Mouse (Mus musculus): ENCODE measurements around the gene Gm10696.
"Not testable (repeated sequence)": the region's sequence is repeated elsewhere in the genome, so short reads cannot be mapped to it uniquely, and the experiment has no call there.

DNA sequence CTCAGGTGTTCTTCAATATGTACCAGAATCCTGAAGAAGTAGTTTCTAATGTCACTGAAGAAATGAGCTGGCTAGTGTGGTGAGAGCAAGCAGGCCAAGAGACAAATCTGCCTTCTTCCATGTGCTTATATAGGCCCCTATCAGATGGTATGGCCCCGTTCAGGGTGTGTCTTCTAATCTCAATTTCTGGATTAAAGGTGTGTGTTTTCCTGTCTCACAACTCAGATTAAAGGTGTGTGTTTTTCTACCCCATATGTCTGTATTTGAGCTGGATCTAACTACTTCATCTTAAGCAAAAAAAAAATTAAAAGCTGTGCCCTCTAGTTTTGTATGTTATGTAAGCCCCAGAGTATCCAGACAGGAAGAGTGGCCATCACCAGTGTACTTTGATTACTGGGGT lies at the start of gene Gm10696:
- TF ChIP-seq CTCF, EP300 (IDR thresholded peaks at IDR 0.05; ENCODE audit: low read depth): not testable (repeated sequence)
